Mouse (Mus musculus): Measurements from ENCODE around the gene Rrp36. TPM values are rescaled to one million over a fixed set of nuclear protein-coding genes. Genes with fewer than 3 reads are reported as not detected.

The Rrp36 gene
- polyA plus RNA-seq, 1 experiment from 2014 or later: 34.5 TPM

DNA sequence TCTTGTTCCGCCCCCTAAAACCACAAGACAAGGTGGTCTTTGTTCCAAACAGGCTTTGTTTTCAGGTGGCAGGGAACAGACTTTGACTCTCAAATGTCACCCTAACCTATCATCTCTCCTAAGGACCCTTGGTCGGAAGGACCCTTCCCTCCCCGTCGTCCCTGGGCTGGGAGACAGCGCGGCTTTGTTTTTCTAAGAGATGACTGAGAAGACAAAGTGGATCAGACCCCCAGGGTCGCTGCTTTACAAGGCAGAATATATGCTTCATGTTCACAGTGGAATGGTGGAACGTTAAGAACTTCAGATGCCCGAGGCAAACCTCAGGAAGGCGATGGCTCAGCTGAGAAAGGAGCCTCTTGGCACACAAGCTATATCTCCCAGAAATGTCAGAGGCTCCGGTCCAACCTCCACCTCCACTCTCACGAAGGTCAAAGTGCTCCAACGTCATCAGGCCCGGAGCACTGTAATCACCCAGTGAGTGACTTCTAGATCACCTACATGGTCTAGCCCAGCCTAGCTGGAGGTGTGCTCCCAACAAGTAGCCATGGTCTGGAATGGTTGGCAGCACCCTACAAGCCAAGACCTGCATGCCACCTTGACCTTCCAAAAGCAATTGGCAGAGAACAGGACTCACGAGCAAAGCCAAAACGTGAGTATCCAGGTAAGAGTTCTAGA, 54.3 kb downstream of the Rrp36 start:
- Histone ChIP-seq H3K36me3 (ENCODE audit: control insufficient read depth, insufficient read depth, low read length) (no peaks in the 10 kb centered on the region), H3K27ac (replicated peaks; ENCODE audit: low read depth, low read length) (peak overlapping the region; percentile 97), H3K4me3 (ENCODE audit: low read depth, low read length) (peak overlapping the region; percentile 20; the same call in 1 of the 2 replicates), H3K4me1 (ENCODE audit: control insufficient read depth, insufficient read depth, low read length) (peaks cover 83% of the 10 kb centered on the region), H3K4me2 (ENCODE audit: low read depth, low read length) (peak overlapping the region; percentile 52), H3K9me3 (ENCODE audit: control insufficient read depth, low read length) (no peaks in the 10 kb centered on the region), H3K9ac (ENCODE audit: low read depth, low read length) (peak overlapping the region; percentile 60), H3K27me3 (replicated peaks; ENCODE audit: control insufficient read depth, insufficient read depth, low read length) (no peaks in the 10 kb centered on the region)
- ATAC-seq (ENCODE audit: low read depth) (no peak), DNase-seq (ENCODE audit: low spot score) (peak; percentile 34)
- 25% methylated on average over 16 of the region's 16 CpGs for WGBS

- peak overlapping the region; percentile 60 for H3K9ac ChIP-seq (ENCODE audit: low read depth, low read length)
- peak overlapping the region; percentile 20 for H3K4me3 ChIP-seq (ENCODE audit: low read depth, low read length)
- H3K27me3 ChIP-seq (replicated peaks; ENCODE audit: control insufficient read depth, insufficient read depth, low read length): no peaks in the 10 kb centered on the region
- peaks cover 80% of the 10 kb centered on the region for H3K4me1 ChIP-seq (ENCODE audit: control insufficient read depth, insufficient read depth, low read length)
- H3K9me3 ChIP-seq (ENCODE audit: control insufficient read depth, low read length): no peaks in the 10 kb centered on the region
- peak; percentile 64 for ATAC-seq (ENCODE audit: low read depth)
- no peaks in the 10 kb centered on the region for H3K36me3 ChIP-seq (ENCODE audit: control insufficient read depth, insufficient read depth, low read length)
- peak overlapping the region; percentile 52 for H3K4me2 ChIP-seq (ENCODE audit: low read depth, low read length)
- peak overlapping the region; percentile 97 for H3K27ac ChIP-seq (replicated peaks; ENCODE audit: low read depth, low read length)
- DNase-seq (ENCODE audit: low spot score): peak; percentile 81
- 7% methylated on average over 23 of the region's 27 CpGs for WGBS
These were observed 55.1 kb downstream of the Rrp36 start for GRCm38 (mm10) chr17:46618769-46619682.

DNA sequence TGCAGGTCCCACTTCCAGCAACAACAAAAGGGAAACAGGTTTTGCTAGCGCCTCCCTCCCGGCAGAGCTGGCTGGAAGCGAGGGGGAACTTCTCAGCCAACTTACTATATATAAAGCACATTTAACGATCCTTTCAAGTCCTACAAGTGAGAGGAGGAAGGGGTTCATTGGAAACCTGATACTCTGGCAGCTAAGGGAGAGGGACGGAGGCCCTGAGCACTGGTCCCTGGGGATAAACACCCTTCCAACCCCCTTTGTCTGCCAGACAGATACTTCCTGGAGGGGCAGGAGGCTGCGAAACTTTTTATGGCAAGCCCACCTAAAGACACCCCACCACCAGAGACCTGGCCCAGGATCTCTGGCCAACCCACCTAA, 55.8 kb downstream of the Rrp36 start:
- no peaks in the 10 kb centered on the region for H3K9me3 ChIP-seq (ENCODE audit: control insufficient read depth, low read length)
- no peaks in the 10 kb centered on the region for H3K27me3 ChIP-seq (replicated peaks; ENCODE audit: control insufficient read depth, insufficient read depth, low read length)
- no peaks in the 10 kb centered on the region for H3K36me3 ChIP-seq (ENCODE audit: control insufficient read depth, insufficient read depth, low read length)
- H3K9ac ChIP-seq (ENCODE audit: low read depth, low read length): peak overlapping the region; percentile 60
- ATAC-seq (ENCODE audit: low read depth): peak; percentile 60
- peak overlapping the region; percentile 97 for H3K27ac ChIP-seq (replicated peaks; ENCODE audit: low read depth, low read length)
- H3K4me3 ChIP-seq (ENCODE audit: low read depth, low read length): peak overlapping the region; percentile 20
- peaks cover 80% of the 10 kb centered on the region for H3K4me1 ChIP-seq (ENCODE audit: control insufficient read depth, insufficient read depth, low read length)
- peak overlapping the region; percentile 52 for H3K4me2 ChIP-seq (ENCODE audit: low read depth, low read length)
- DNase-seq (ENCODE audit: low spot score): peak; percentile 85
- 8% methylated on average over 6 of the region's 6 CpGs for WGBS

DNA sequence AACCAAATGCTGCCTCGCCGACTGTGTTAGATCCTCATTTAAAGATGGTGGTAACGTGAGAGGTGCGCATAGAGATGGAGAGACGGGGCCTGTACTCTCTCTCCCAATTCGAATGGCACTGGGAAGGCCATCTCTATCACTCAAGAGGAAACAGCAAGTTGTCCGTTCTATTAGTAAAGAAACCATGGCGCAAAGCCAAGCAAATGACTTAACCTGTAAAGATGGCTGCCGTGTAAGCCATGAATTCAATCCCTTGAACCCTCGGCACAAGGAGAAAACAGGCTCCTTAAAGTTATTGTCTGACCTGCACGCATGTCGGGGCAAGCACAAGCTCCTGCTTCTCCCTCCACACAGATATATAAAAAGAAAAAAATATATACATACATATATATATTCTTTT, 56.4 kb downstream of the Rrp36 start:
- WGBS: 46% methylated on average over 12 of the region's 12 CpGs
- H3K4me2 ChIP-seq (ENCODE audit: low read depth, low read length): peak overlapping the region; percentile 52
- ATAC-seq (ENCODE audit: low read depth): no peak
- peaks cover 82% of the 10 kb centered on the region for H3K4me1 ChIP-seq (ENCODE audit: control insufficient read depth, insufficient read depth, low read length)
- no peaks in the 10 kb centered on the region for H3K9me3 ChIP-seq (ENCODE audit: control insufficient read depth, low read length)
- no peaks in the 10 kb centered on the region for H3K27me3 ChIP-seq (replicated peaks; ENCODE audit: control insufficient read depth, insufficient read depth, low read length)
- peak overlapping the region; percentile 23; the same call in 1 of the 2 replicates for H3K9ac ChIP-seq (ENCODE audit: low read depth, low read length)
- peak overlapping the region; percentile 20; the same call in 1 of the 2 replicates for H3K4me3 ChIP-seq (ENCODE audit: low read depth, low read length)
- peak; percentile 49 for DNase-seq (ENCODE audit: low spot score)
- H3K27ac ChIP-seq (replicated peaks; ENCODE audit: low read depth, low read length): peak overlapping the region; percentile 97
- H3K36me3 ChIP-seq (ENCODE audit: control insufficient read depth, insufficient read depth, low read length): no peaks in the 10 kb centered on the region

Other genes with a start within 250 kb of the Rrp36 start
- gene Crip3, start 245.4 kb downstream of the Rrp36 start, polyA plus RNA-seq (2014; fragmentation: Nextera tagmentation; extraction: Ambion mirVana): 0.99 and 2.0 TPM in 2 replicates
- not detected in 2 replicates for gene Slc22a7, start 235.9 kb downstream of the Rrp36 start, polyA plus RNA-seq (2014; fragmentation: Nextera tagmentation; extraction: Ambion mirVana)
- gene Ttbk1, start 186.7 kb downstream of the Rrp36 start, polyA plus RNA-seq (2014; fragmentation: Nextera tagmentation; extraction: Ambion mirVana): 0.46 and 0.61 TPM in 2 replicates
- 34.5 and 36.9 TPM in 2 replicates for gene Dnph1, start 177.6 kb downstream of the Rrp36 start, polyA plus RNA-seq (2014; fragmentation: Nextera tagmentation; extraction: Ambion mirVana)
- gene Cul9, start 128.0 kb downstream of the Rrp36 start, polyA plus RNA-seq (2014; fragmentation: Nextera tagmentation; extraction: Ambion mirVana): 5.5 and 6.0 TPM in 2 replicates
- gene Srf, start 118.2 kb downstream of the Rrp36 start, polyA plus RNA-seq (2014; fragmentation: Nextera tagmentation; extraction: Ambion mirVana): 10.5 and 14.0 TPM in 2 replicates
- gene Ptk7, start 44.8 kb downstream of the Rrp36 start, polyA plus RNA-seq (2014; fragmentation: Nextera tagmentation; extraction: Ambion mirVana): 68.0 and 90.7 TPM in 2 replicates
- 15.8 and 20.3 TPM in 2 replicates for gene Klc4, start 28.3 kb downstream of the Rrp36 start, polyA plus RNA-seq (2014; fragmentation: Nextera tagmentation; extraction: Ambion mirVana)
- gene Mrpl2, start 28.1 kb downstream of the Rrp36 start, polyA plus RNA-seq (2014; fragmentation: Nextera tagmentation; extraction: Ambion mirVana): 91.8 and 100 TPM in 2 replicates
- gene Cul7, start 24.0 kb downstream of the Rrp36 start, polyA plus RNA-seq (2014; fragmentation: Nextera tagmentation; extraction: Ambion mirVana): 48.5 and 50.1 TPM in 2 replicates
- gene Mea1, start 4.4 kb upstream of the Rrp36 start, polyA plus RNA-seq (2014; fragmentation: Nextera tagmentation; extraction: Ambion mirVana): 132 and 143 TPM in 2 replicates
- gene Klhdc3, start 6.6 kb upstream of the Rrp36 start, polyA plus RNA-seq (2014; fragmentation: Nextera tagmentation; extraction: Ambion mirVana): 113 and 133 TPM in 2 replicates
- 79.5 and 87.5 TPM in 2 replicates for gene Ppp2r5d, start 30.8 kb upstream of the Rrp36 start, polyA plus RNA-seq (2014; fragmentation: Nextera tagmentation; extraction: Ambion mirVana)
- 22.2 and 26.7 TPM in 2 replicates for gene Pex6, start 37.1 kb upstream of the Rrp36 start, polyA plus RNA-seq (2014; fragmentation: Nextera tagmentation; extraction: Ambion mirVana)
- 1.2 and 1.6 TPM in 2 replicates for gene Gnmt, start 54.8 kb upstream of the Rrp36 start, polyA plus RNA-seq (2014; fragmentation: Nextera tagmentation; extraction: Ambion mirVana)
- 62.6 and 68.5 TPM in 2 replicates for gene Cnpy3, start 77.9 kb upstream of the Rrp36 start, polyA plus RNA-seq (2014; fragmentation: Nextera tagmentation; extraction: Ambion mirVana)
- 0.21 and 0.31 TPM in 2 replicates for gene Ptcra, start 89.4 kb upstream of the Rrp36 start, polyA plus RNA-seq (2014; fragmentation: Nextera tagmentation; extraction: Ambion mirVana)
- 86.2 and 92.3 TPM in 2 replicates for gene 2310039H08Rik, start 98.3 kb upstream of the Rrp36 start, polyA plus RNA-seq (2014; fragmentation: Nextera tagmentation; extraction: Ambion mirVana)
- gene Rpl7l1, start 108.3 kb upstream of the Rrp36 start, polyA plus RNA-seq (2014; fragmentation: Nextera tagmentation; extraction: Ambion mirVana): 124 and 126 TPM in 2 replicates
- 5.3 and 5.7 TPM in 2 replicates for gene Bicral, start 184.1 kb upstream of the Rrp36 start, polyA plus RNA-seq (2014; fragmentation: Nextera tagmentation; extraction: Ambion mirVana)
- 55.0 and 63.3 TPM in 2 replicates for gene Tbcc, start 216.3 kb upstream of the Rrp36 start, polyA plus RNA-seq (2014; fragmentation: Nextera tagmentation; extraction: Ambion mirVana)
- not detected in 2 replicates for gene Prph2, start 236.1 kb upstream of the Rrp36 start, polyA plus RNA-seq (2014; fragmentation: Nextera tagmentation; extraction: Ambion mirVana)